Mouse (Mus musculus): ENCODE data around the gene Tbc1d20. TPM values are rescaled to one million over a fixed set of nuclear protein-coding genes. Genes with fewer than 3 reads are reported as not detected.

The Tbc1d20 gene
- total RNA-seq, 2 experiments from 2014 or later, result 61.4 to 71.4 TPM

DNA sequence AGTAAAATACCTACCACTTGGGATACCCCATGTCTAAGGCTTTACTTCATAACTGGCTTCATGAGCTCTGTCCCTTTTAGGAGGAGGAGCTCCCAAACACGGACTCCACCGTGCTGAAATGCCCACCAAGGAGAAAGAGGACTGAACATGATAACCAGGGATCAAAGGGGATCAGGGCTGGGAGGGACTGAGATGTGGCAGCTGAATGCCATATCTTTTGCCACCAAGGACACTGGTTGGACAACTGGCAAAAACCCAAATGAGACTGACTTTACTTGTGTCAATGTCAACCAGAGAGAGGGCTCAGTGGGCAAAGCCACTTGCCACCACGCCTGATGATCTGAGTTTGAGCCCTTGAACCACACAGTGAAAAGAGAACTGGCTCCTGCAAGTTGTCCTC is 31.2 kb downstream of the Tbc1d20 start:
- DNase-seq, result no peak
- intact Hi-C loops (cut with DNase I), result no loop called here

DNA sequence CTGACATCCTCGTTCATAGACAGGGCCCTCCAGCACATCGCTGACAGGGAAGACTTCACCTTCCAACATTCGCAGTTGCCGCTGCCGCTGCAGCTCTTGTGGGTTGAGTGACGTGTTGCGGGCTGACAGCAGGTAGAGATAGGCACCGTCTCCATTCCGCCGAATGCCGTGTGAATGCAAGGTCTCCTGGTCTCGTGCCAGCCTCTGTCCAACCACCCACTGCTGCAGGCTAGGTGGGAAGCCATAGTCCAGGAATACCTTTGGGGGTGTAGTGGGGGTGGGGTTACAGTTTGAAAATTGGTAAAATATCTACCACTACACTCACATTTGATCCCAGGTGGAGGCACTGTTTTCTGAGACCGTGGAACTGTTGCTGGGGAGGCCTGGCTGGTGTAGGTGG is 32.5 kb downstream of the Tbc1d20 start:
- no peak for DNase-seq
- intact Hi-C loops (cut with DNase I), result no loop called here

DNA sequence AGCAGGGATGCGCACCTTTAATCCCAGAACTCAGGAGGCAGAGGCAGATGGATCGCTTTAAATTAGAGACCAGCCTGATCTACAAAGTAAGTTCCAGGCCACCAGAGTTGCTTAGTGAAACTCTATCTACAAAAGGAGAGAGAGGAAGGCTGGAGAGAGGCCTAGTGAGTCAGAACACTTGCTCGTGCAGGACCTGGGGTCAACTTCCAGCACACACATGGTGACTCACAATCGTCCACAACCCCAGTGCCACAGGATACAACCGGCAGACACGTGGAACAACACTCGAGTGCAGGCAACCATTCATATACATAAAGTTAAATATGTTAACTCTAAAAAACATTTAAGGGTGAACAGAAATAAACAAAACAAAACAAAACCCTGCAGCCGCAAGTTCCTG is 33.0 kb downstream of the Tbc1d20 start:
- intact Hi-C loops (cut with DNase I), result no loop called here
- DNase-seq, result no peak

DNA sequence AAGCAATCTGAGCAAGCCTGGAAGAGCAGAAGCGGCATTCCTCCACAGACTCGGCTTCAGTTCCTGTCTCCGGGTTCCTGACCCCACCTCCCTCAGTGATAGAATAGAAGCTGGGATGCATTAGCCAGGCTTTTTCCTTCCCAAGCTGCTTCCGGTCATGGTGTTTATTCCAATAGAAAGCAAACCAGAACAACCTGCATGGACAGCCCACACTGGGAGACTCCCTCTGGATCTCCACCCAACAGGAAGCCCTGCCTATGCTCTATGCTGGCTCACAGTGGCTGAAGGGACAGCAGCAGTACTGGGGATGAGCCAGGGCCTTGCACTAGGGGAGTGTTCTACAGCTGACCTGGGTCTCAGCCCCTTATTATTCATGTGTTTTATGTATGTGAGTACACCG is 34.4 kb downstream of the Tbc1d20 start:
- DNase-seq, result peak; percentile 32 to 34

DNA sequence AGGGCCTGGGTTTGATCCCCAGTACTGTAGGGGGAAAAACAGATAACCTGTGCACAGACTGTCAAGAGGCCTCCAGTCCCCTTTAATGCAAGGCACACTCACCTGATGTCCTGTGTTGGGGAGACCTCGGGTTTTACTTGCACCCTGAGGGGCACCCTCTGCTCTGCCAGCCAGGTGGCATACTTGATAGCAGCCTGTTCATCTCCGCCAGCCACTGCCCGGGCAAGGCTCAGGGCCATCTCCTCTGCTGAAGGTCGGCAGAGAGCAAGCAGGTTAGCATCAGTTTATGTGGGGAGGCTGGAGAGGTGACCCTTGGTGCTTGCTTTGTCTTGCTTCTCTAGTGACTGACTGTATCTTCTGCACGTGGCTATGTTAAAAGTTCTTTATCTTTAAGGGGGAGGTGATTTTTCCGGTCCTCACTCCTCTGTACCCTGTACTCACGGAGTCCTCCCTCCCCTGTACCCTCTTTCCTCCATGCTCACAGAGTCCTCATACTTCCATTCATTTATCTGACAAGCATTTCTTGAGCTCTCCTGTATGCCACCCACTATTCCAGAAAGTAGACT is 37.3 kb downstream of the Tbc1d20 start:
- intact Hi-C loops (cut with DNase I), result loop anchor here (2.0 kb wide), 1 partner anchor 36 kb away; no protein-coding TSS in a partner anchor
- no peak for DNase-seq

More for the DNA sequence above, 34.4 kb downstream of the Tbc1d20 start:
- intact Hi-C loops (cut with DNase I), result no loop called here

DNA sequence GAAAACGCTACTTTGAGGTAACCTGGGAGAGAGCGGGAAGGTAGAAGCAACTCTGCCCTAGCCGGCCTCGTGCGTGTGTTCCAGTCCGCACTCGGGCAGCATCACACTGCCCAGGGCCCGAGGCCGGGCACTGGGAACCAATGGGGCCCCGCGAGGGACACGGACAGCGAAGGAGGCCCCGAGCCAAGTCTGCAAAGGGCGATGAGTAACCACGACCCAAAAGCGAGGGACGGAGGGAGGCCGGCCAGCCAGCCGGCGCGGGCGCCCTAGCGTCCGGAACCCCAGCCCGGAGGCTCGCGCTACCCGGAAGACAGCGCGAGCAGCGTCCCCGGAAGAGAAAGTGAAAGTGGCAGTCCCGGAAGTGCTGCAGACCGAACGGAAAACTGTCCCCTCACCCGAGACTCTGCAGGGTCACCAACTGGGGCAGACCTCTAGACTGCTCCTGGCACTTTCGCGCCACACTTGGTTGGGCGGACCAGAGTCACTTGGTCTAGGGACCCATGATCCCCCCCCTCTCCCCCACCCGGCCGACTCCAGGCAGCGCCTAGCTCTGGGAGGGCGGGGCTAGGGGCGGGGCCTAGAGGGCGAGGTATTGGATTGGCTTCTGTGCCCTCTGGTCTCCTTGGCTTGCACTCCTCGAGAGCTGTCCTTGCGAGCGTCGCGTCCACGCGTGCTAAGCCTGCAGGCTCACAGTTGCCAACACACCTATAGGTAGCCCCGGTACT is 38.6 kb downstream of the Tbc1d20 start, which contains the start of gene Rbck1:
TSS of gene Rbck1 (minus strand) at position 553 of the 725 bp plus-strand sequence.
- DNase-seq, result peak; percentile 92
- intact Hi-C loops (cut with DNase I), result loop anchor here (1.0 to 2.0 kb wide), 2 partner anchors 31 to 106 kb away; partner anchors contain the start of gene Csnk2a1

DNA sequence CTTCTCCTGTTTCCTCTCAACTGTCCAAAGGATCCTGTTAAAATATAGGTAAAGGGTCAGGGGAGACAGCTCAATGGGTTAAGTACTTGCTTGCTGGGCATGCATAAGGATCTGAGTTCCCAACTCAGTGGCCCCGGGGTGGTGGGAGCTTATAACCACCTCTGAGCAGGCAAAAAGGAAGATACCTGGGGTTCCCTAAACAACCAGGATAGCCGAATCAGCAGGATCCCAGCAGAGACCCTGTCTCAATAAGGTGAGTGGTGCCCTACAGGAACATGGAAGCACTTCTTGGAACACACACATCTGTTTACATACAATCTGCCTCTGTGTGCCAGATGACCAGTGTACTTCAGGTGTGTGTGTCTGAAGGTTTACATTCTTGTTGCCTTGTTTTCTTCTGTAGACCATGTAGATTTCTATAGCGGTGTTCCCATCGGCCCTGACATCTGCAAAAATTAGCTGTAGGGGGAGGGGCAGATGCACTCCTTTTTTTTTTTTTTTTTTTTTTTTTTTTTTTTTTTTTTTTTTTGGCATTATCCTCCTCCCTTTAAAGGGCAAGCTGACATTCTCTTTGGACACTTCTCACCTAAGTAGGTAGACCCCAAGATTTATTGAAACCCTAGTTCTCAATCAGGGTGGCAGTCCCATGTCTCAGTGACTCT is 39.8 kb downstream of the Tbc1d20 start:
- no peak for DNase-seq
- intact Hi-C loops (cut with DNase I), result loop anchor here (2.0 kb wide), 1 partner anchor 29 kb away; no protein-coding TSS in a partner anchor

DNA sequence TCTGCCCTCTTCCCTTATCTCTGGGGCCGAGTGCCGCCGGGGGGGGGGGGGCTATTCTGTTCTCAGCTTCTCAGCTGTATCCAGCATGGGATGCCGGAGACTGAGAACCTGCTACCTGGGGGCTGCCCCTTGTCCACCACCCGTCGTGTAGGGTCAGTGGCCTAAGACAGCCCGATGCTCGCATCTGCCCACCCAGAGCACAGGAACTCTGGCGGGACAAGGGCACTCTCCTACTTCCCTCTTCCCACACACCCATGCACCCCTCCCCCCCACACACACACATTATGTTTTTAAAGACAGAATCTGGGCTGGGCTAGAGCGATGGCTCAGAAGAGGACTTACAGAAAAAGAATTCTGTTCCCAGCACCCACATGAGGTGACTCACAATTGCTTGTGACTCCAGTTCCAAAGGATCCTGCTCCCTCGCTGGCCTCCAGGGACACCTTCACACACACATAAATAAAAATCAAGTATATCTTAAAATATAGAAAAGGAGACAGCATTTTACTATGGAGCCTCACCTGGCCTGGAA is 41.7 kb downstream of the Tbc1d20 start:
- intact Hi-C loops (cut with DNase I), result no loop called here
- no peak for DNase-seq

DNA sequence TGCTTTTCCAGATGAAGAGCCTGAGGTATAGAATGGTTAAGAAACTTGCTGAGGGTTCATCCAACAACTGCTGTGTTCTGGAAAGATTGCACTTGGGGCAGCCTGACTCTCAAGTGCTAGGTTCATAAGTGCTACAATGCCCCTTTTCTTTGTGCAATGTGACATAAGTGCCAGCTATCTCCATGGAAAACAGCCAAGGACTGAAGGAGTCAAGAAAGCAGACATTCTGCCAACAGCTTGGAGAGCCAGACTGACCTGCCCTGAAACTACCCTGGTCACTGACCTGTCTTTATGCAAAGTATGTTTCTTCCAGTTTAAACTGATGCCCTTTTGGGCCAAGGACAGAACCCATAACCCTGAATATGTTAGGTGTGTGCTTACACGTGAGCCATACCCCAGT is 43.2 kb downstream of the Tbc1d20 start:
- intact Hi-C loops (cut with DNase I), result no loop called here
- no peak for DNase-seq

DNA sequence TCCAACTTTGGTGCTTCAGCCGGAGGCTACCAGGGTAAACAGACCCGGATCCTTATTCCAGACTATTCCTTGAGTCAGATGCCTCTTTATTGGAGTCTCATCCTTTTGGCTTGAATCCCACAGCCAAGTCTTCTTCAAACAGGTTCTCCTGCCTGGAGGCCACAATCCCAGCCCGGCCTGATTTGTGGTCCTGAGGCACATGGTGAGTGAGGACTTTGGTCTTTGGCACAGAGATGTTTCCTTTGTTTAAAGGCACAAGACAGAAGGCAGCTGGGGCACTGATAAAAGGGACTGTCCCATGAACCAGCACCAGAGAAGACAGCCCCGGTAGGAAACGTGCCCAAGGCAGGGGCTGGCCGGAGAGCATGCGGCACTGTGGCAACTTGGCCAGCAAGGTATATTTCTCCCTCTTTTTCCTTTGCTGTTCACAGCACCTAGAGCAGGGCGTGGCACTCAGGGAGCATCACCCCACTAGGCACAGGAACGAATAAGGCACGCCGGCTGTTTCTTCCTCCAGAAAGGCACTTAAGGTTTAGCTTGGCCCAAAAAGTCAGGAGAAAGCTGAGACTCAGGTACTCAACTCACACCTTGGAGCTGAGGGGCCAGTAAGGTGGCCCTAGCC is 44.1 kb downstream of the Tbc1d20 start:
- no peak for DNase-seq
- intact Hi-C loops (cut with DNase I), result no loop called here

DNA sequence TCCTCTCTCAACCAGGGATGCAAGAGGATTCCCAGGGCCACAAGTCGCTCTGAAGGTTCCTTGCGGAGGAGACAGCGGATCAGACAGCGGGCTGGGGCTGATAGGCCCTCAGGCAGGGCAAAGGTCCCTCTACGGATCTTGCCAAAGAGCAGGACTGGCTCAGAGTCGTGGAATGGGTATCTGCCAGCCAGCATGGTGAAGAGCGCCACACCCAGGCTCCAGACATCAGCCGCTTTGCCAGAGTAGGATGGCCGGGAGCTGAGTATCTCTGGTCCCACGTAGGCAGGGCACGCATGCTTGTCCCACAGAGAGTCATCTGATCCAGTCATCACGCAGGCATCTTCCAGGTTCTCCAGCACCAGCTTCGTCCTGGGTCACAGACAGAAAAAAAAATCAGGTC is 44.7 kb downstream of the Tbc1d20 start:
- no peak for DNase-seq
- intact Hi-C loops (cut with DNase I), result no loop called here

DNA sequence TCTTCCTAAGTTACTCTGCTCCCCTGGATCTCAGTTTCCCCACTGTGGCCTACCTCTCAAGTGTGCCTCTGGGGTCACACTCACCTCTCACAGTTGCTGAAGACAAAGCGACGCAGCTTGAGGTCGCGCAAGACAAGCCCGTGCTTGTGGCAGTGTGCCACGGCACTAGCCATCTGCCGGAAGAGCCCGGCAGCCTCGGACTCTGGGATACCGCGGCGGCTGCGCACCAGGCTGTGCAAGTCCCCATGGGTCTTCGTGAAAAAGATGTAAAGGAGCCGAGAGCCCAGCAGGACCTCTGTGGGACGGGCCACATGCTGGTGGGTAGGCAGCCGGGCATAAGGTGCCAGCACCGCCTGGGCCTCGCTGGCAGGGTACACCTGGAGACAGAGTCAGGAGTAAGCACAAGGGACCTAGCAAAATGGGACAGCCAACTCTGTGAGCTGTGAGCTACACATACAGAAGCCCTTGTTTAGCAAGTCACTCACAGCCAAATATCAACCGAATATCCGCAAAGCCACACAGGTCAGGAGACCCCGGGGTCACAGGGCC is 46.1 kb downstream of the Tbc1d20 start:
- no peak for DNase-seq
- intact Hi-C loops (cut with DNase I), result no loop called here

DNA sequence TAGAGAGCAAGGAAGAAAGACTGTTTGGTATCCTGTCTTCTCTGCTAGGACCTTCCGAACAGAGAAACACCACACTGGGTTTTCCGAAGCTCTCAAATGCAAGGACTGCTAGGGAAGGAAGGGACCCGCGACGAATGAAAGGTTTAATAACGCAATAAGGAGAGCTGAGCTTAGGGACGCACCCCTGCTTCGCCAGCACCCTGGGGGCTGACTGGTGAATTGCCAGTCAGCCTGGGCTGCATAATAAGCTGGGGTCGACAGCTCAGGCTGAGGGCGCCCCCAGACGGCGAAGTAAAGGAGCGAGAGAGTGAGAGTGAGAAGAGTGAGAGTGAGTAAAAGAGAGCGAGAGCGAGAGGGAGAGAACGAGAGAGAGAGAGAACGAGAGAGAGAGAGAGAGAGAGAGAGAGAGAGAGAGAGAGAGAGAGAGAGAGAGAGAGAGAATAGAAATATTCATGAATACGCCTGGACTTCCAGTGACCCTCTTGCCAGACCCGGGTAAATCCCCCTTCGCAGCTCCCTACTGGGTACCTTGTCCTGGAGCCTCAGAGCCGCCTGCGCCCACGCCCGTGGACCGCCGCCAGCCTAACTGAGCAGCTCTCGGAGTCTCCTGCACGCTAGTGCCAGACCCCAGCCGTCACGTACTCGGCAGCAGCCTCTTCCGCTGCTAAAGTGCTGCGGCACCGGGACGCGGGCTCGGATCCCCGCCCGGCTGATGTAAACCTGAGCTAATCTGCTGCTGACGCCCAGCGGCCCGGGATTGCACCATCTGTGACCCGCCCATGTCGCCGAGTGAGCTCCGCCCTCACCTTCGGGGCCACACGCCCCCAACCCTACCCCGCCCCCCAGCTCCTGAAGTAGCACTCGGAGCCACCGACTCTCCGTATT is 49.9 kb downstream of the Tbc1d20 start, which contains the start of gene Trib3:
TSS of gene Trib3 (minus strand) at position 704 of the 885 bp plus-strand sequence.
- DNase-seq, result peak; percentile 82 to 89
- intact Hi-C loops (cut with DNase I), result loop anchor here (2.0 kb wide), 1 partner anchor 231 kb away; no protein-coding TSS in a partner anchor

DNA sequence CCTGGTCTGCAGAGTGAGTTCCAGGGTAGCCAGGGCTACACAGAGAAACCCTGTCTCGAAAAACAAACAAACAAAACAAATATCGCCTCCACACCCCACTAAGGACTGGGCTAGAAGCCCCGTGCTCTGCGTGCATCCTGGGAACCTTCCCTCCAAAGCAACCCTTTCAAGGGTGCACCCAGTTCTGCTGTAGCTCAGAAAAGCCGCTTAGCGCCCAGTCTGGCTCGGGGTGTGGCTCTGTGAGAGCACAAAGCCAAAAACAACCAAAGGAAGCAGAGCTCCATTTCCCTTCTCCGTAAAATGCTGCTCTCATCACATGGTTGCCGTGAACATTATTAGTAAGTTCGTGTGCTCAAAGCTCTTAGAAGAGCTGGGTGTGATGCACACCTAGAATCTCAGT is 50.7 kb downstream of the Tbc1d20 start:
- intact Hi-C loops (cut with DNase I), result no loop called here
- peak; percentile 41 to 44 for DNase-seq

DNA sequence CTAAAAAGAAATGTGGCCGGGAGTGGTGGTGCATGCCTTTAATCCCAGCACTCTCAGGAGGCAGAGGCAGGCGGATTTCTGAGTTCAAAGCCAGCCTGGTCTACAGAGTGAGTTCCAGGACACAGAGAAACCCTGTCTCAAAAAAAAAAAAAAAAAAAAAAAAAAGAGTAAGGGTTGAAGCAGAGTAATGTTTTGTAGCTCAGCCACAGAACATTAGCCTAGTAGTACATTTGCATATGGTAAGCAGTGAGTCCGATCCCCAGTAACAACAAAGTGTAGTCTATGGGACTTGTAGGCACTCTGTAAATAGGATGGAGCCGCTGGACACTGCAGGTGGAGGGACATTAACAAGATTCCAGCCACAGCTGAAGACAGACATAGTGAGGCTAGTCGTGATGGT is 51.3 kb downstream of the Tbc1d20 start:
- intact Hi-C loops (cut with DNase I), result no loop called here
- no peak for DNase-seq

DNA sequence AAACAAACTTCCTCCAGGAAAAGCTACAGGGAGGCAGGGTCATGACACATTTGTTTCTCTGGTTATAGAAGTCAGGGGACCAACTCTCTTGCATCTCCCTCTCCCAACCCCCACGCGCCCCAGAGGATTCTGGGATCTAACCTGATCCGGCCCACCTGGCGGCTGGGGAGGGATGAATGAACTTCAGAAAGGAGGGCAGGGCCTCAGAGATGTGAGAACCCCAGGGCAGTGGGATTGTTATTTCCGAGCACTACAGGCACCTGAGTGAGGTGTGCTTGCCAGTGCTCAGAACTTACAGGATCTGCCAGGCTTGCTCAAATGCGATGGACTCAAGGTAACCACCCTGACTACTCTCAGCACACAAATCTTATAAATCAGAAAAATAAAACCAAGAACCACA is 51.8 kb downstream of the Tbc1d20 start:
- no peak for DNase-seq
- intact Hi-C loops (cut with DNase I), result no loop called here

DNA sequence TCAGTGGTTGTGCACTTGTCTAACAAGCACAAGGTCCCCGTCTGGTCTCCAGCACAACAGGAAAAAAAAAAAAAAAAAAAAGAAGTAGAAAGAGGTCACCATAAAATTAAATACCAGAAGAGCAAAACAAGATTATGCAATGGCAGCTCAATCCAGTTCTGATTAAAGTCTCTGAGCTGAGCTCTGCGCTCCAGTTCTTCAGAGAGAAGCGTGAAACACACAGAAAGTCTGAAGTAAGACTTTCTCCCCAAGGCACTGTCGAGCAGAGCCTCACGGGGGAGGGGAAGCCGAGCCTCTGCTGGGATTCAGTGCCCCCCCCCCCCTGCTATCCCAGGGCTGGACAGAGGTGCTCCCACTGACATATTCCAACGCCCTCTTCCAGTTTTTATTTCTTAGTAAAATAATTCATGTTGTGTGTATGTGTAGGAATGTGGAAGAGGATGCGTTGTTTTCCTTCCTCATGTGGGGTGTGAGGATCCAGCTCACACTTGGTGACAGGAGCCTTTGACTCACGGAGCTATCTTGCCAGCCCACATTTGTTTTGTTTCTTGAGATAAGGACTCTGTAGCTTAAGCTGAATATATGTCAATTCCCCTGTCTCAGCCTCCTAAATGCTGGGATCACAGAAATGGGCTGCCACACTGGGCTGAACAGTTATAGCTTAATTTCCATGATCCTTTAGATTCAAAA is 53.3 kb downstream of the Tbc1d20 start:
- no peak for DNase-seq
- intact Hi-C loops (cut with DNase I), result no loop called here

DNA sequence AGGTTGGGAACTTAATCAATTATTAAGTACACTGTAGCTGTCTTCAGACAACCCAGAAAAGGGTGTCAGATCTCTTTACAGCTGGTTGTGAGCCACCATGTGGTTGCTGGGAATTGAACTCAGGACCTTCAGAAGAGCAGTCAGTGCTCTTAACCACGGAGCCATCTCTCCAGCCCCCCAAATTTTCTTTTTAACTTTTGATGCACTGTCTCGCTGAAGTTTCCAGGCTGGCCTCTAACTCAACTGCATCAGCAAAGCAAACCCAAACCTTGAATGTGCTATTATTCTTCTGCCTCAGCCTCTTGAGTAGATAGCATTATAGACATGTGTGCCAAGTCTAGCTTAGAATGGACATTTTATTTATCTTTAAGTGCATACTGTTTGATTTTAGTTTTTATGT is 54.1 kb downstream of the Tbc1d20 start:
- no peak for DNase-seq
- intact Hi-C loops (cut with DNase I), result no loop called here

DNA sequence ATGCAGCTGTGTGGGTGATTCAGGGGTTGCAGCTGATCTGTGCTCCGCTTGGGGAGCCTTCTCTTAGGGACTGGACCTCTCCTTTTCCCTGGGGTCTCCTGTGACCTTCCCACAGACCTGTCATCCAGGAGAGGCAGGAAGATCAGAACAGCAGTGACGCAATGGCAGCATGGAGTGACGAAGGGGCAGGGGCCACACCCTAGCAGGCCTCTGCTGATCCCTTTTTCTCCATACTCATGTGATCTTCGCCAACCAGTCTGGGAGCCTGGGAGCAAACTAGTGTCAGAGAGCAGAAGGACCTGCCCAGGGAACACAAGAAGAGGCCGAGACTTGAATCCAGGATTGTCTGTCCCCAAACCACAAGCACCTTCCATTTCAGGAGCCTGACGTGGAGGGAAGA is 55.6 kb downstream of the Tbc1d20 start:
- no peak for DNase-seq
- intact Hi-C loops (cut with DNase I), result no loop called here

Data from heart, postnatal 10 days (tissue).